Mouse (Mus musculus) hindbrain, embryonic 13.5 days (tissue): ENCODE results near the gene Mtr. TPM values are rescaled to one million over a fixed set of nuclear protein-coding genes. Genes with fewer than 3 reads are reported as not detected.

Source experiments
- ATAC-seq: fragments of 200-750 bp; cut with Nextera tagmentation; 2 replicates; pipeline ENCODE4 v1.8.0; 2017; ENCODE audit warnings: moderate TSS enrichment; ENCODE audit not compliant: low FRiP score
- H3K27ac ChIP-seq: fragments of 300-500 bp; sonication (generic); 2 replicates; pipeline ENCODE4 v1.5.1; 2015; ENCODE audit warnings: inconsistent platforms, mild to moderate bottlenecking, moderate library complexity
- H3K27me3 ChIP-seq: fragments of 300-500 bp; sonication (generic); 2 replicates; pipeline ENCODE4 v1.6.1; 2015; ENCODE audit warnings: mild to moderate bottlenecking, inconsistent platforms
- H3K36me3 ChIP-seq: fragments of 300-500 bp; sonication (generic); 2 replicates; pipeline ENCODE4 v1.6.1; 2015; ENCODE audit warnings: mild to moderate bottlenecking, inconsistent platforms
- H3K4me1 ChIP-seq: fragments of 300-500 bp; sonication (generic); replicated peaks from 2 replicates; pipeline ENCODE4 v1.6.1; 2015; ENCODE audit warnings: inconsistent platforms
- H3K4me2 ChIP-seq: fragments of 300-500 bp; sonication (generic); 2 replicates; pipeline ENCODE4 v1.6.1; 2015; ENCODE audit warnings: inconsistent platforms, mild to moderate bottlenecking, moderate library complexity
- H3K4me3 ChIP-seq: fragments of 300-500 bp; sonication (generic); 2 replicates; pipeline ENCODE4 v1.5.1; 2015; ENCODE audit warnings: mild to moderate bottlenecking, inconsistent platforms
- H3K9ac ChIP-seq: fragments of 300-500 bp; sonication (generic); 2 replicates; pipeline ENCODE4 v1.6.1; 2015; ENCODE audit warnings: mild to moderate bottlenecking, inconsistent platforms
- H3K9me3 ChIP-seq: fragments of 300-500 bp; sonication (generic); 2 replicates; pipeline ENCODE4 v1.6.1; 2016; ENCODE audit warnings: inconsistent platforms
- WGBS: fragments of 180-500 bp; shearing (Covaris S2); methylation state at CpG from one replicate; pipeline ENCODE4 v1.1.7; 2015; 5-methylcytosine and 5-hydroxymethylcytosine counted together
- polyA plus RNA-seq: library from polyadenylated mRNA; unstranded; fragments of >200 nt; fragmentation: Nextera tagmentation; extraction: Ambion mirVana; gene quantifications from 2 replicates; pipeline ENCODE4 v1.2.1, GENCODE M21; 2015

Mtr gene
- 5.0 and 5.5 TPM in 2 replicates for polyA plus RNA-seq

GRCm38 (mm10) chr13:12257391-12258380 is at the start of gene Mtr:
Gene Mtr, minus strand, starts transcription at chr13:12258113.
- Histone ChIP-seq H3K4me1 (peaks cover 20% of the 10 kb centered on the region), H3K4me3 (peak within 1 kb of the TSS; percentile 71), H3K9me3 (no peaks in the 10 kb centered on the region), H3K27me3 (no peaks in the 10 kb centered on the region), H3K9ac (peak within 1 kb of the TSS; percentile 78), H3K27ac (peak within 1 kb of the TSS; percentile 84), H3K4me2 (peak within 1 kb of the TSS; percentile 73), H3K36me3 (no peaks in the 10 kb centered on the region)
- under 1% methylated on average over 69 of the region's 69 CpGs for WGBS
- ATAC-seq = peak; percentile 100

GRCm38 (mm10) chr13:12307286-12307685 is 49.4 kb upstream of the Mtr start:
- no peak for ATAC-seq
- no peak overlapping the region for H3K4me2 ChIP-seq
- no peaks in the 10 kb centered on the region for H3K27me3 ChIP-seq
- H3K27ac ChIP-seq = no peak overlapping the region
- 84% methylated on average over 4 of the region's 4 CpGs for WGBS
- H3K4me3 ChIP-seq = no peak overlapping the region
- H3K36me3 ChIP-seq = no peaks in the 10 kb centered on the region
- H3K4me1 ChIP-seq = no peaks in the 10 kb centered on the region
- no peak overlapping the region for H3K9ac ChIP-seq
- no peaks in the 10 kb centered on the region for H3K9me3 ChIP-seq

DNA sequence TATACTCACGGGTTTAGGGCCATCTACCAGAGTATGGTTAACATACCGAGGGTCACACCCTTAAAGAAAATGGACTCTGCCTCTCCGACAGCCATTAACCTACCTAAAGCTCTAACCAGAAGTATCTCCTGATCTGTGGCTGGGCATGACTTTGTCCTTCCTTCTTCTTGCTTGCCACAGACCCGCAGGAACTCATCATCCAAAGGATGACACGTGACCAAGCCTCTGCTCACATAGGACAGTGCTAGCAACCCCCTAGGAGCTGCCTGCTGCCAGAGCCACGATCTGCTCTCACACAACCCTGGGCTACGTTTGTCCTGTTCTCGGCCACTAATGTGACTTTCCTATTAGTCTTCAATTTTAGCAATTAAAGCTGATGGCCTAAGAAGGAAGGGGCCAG is 47.6 kb upstream of the Mtr start:
- no peak overlapping the region for H3K4me2 ChIP-seq
- H3K9ac ChIP-seq = no peak overlapping the region
- H3K27me3 ChIP-seq = no peaks in the 10 kb centered on the region
- ATAC-seq = no peak
- no peak overlapping the region for H3K27ac ChIP-seq
- H3K4me1 ChIP-seq = no peaks in the 10 kb centered on the region
- 92% methylated on average over 8 of the region's 8 CpGs for WGBS
- H3K36me3 ChIP-seq = no peaks in the 10 kb centered on the region
- no peaks in the 10 kb centered on the region for H3K9me3 ChIP-seq
- no peak overlapping the region for H3K4me3 ChIP-seq

DNA sequence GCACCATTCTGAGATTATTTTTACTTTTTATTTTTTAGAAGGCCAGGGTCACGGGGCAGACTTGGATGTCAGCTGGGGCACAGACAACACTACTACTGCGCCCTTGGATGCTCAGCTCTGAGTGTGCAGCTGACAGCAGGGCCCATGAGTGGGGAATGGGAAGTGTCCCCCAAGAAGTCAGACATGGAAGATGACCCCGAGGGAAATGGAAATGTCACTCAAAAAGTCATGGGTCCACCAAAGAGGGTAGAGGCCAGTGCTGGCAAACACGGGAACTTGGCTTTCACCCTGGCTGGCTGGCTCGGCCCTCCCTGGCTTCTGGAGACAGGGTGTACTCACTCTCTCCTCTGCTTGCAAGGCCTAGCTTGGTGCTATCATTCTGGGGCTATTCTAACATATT is 47.1 kb upstream of the Mtr start:
- H3K4me3 ChIP-seq = no peak overlapping the region
- 90% methylated on average over 5 of the region's 5 CpGs for WGBS
- H3K4me1 ChIP-seq = no peaks in the 10 kb centered on the region
- H3K27me3 ChIP-seq = no peaks in the 10 kb centered on the region
- no peaks in the 10 kb centered on the region for H3K9me3 ChIP-seq
- H3K9ac ChIP-seq = no peak overlapping the region
- H3K4me2 ChIP-seq = no peak overlapping the region
- H3K27ac ChIP-seq = no peak overlapping the region
- no peaks in the 10 kb centered on the region for H3K36me3 ChIP-seq
- no peak for ATAC-seq

DNA sequence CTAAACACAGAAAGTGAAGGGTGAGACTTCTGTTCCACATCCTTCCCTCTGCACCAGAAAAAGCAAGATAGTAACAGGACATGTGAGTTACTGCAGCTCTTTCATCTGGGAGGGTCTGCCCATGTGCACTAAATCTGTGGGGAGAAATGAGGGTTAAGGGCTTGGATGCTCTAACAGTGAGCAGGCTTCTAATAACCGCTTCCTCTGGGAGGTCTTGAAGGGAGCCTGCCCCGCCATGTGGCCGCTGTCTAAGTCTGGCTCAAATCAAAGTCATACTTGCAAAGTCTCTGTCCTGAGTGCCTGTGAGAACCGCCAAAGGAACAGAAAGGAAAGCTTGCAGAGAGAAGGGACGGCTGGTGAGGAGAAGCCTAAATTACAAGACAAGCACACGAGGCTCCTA is 39.9 kb upstream of the Mtr start:
- ATAC-seq = no peak
- H3K27me3 ChIP-seq = no peaks in the 10 kb centered on the region

DNA sequence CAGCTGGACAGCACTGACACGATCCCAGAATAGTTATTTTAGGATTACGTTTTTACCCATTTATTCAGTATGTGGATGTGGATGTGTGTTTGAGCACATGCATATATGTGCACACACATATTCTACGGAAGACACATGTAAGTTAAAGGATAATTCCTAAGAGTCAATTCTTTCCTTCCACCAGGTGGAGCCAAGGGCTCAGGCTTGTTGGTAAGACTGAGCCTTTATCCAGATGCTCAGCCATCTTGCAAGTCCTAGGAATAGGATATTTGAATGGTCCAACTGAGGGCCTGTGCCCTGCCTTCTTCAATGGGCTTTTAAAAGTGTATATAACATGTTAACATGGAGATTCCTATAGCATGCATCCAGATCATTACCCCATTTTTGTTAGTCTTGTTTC is 38.8 kb upstream of the Mtr start:
- Histone ChIP-seq H3K4me3 (no peak overlapping the region), H3K9ac (no peak overlapping the region), H3K9me3 (no peaks in the 10 kb centered on the region), H3K27ac (no peak overlapping the region), H3K27me3 (no peaks in the 10 kb centered on the region), H3K4me2 (no peak overlapping the region), H3K4me1 (no peaks in the 10 kb centered on the region), H3K36me3 (no peaks in the 10 kb centered on the region)
- no peak for ATAC-seq
- WGBS = 91% methylated on average over 3 of the region's 3 CpGs

More for the DNA sequence above, 39.9 kb upstream of the Mtr start:
- H3K4me1 ChIP-seq = no peaks in the 10 kb centered on the region
- no peaks in the 10 kb centered on the region for H3K36me3 ChIP-seq
- no peak overlapping the region for H3K4me2 ChIP-seq
- no peaks in the 10 kb centered on the region for H3K9me3 ChIP-seq
- H3K27ac ChIP-seq = no peak overlapping the region
- H3K4me3 ChIP-seq = no peak overlapping the region
- H3K9ac ChIP-seq = no peak overlapping the region
- WGBS = 92% methylated on average over 6 of the region's 6 CpGs

DNA sequence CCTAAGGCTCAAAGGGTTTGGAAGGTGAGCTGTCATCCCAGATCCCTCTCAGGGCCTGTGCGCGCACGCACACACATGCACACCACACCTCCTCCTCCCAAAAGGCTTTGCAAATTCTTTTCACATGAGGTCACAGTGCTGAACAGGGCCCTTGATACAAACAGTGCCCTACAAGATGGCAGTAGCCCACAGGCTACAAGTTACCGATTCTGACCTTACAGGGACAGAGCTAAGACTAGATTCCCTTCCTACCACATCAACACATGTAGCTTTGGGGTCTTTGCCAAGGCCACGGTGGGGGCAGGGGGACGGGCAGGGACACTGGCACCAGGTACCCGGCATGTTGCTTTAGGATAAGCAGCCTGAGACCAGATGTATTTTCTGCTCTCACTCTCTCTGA is 35.9 kb upstream of the Mtr start:
- Histone ChIP-seq H3K9ac (no peak overlapping the region), H3K27ac (no peak overlapping the region), H3K9me3 (no peaks in the 10 kb centered on the region), H3K36me3 (no peaks in the 10 kb centered on the region), H3K4me3 (no peak overlapping the region), H3K4me1 (no peaks in the 10 kb centered on the region), H3K27me3 (no peaks in the 10 kb centered on the region), H3K4me2 (no peak overlapping the region)
- ATAC-seq = no peak
- 92% methylated on average over 7 of the region's 7 CpGs for WGBS

GRCm38 (mm10) chr13:12290700-12291099 is 32.8 kb upstream of the Mtr start:
- H3K36me3 ChIP-seq = no peaks in the 10 kb centered on the region
- no peak overlapping the region for H3K9ac ChIP-seq
- no peak overlapping the region for H3K27ac ChIP-seq
- WGBS = 90% methylated on average over 7 of the region's 7 CpGs
- H3K9me3 ChIP-seq = no peaks in the 10 kb centered on the region
- no peak overlapping the region for H3K4me2 ChIP-seq
- no peak overlapping the region for H3K4me3 ChIP-seq
- ATAC-seq = no peak
- no peaks in the 10 kb centered on the region for H3K27me3 ChIP-seq
- H3K4me1 ChIP-seq = no peaks in the 10 kb centered on the region

DNA sequence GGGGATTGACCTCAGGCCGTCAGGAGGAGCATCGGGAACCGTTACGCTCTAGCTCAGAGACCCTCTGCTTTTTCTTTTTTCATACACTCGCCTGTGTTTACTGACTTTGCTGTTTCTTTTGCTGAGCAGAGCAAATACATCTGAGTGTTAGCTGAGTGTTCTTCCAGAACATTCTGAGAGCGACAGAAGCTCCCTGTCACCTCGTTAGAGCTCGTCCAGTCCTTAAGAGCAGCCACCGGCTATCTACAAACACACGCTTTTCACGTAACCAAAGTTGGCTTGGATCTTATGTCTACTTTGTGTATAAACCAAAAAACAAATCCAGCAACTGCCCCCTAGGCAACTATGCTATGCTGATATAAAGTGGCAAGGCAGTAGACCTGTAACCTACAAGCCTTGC is 26.6 kb upstream of the Mtr start:
- no peak overlapping the region for H3K4me2 ChIP-seq
- H3K27ac ChIP-seq = no peak overlapping the region
- H3K9ac ChIP-seq = no peak overlapping the region
- no peaks in the 10 kb centered on the region for H3K9me3 ChIP-seq
- H3K4me1 ChIP-seq = no peaks in the 10 kb centered on the region
- no peak overlapping the region for H3K4me3 ChIP-seq
- WGBS = 89% methylated on average over 11 of the region's 11 CpGs
- no peaks in the 10 kb centered on the region for H3K27me3 ChIP-seq
- ATAC-seq = no peak
- H3K36me3 ChIP-seq = no peaks in the 10 kb centered on the region

- ATAC-seq = no peak
- Histone ChIP-seq H3K4me2 (no peak overlapping the region), H3K9me3 (no peaks in the 10 kb centered on the region), H3K27me3 (no peaks in the 10 kb centered on the region), H3K36me3 (no peaks in the 10 kb centered on the region), H3K27ac (no peak overlapping the region), H3K9ac (no peak overlapping the region), H3K4me1 (no peaks in the 10 kb centered on the region), H3K4me3 (no peak overlapping the region)
- WGBS = 89% methylated on average over 3 of the region's 3 CpGs
These were observed 25.9 kb upstream of the Mtr start for GRCm38 (mm10) chr13:12283826-12284225.

- H3K4me2 ChIP-seq = no peak overlapping the region
These were observed 16.8 kb upstream of the Mtr start for GRCm38 (mm10) chr13:12274721-12275120.

GRCm38 (mm10) chr13:12274220-12274619 is 16.3 kb upstream of the Mtr start:
- H3K4me2 ChIP-seq = no peak overlapping the region
- H3K4me3 ChIP-seq = no peak overlapping the region
- WGBS = 86% methylated on average over 4 of the region's 4 CpGs
- no peaks in the 10 kb centered on the region for H3K9me3 ChIP-seq
- no peak for ATAC-seq
- no peaks in the 10 kb centered on the region for H3K4me1 ChIP-seq
- no peaks in the 10 kb centered on the region for H3K36me3 ChIP-seq
- no peaks in the 10 kb centered on the region for H3K27me3 ChIP-seq
- no peak overlapping the region for H3K9ac ChIP-seq
- H3K27ac ChIP-seq = no peak overlapping the region

More at GRCm38 (mm10) chr13:12274721-12275120, 16.8 kb upstream of the Mtr start:
- no peak overlapping the region for H3K9ac ChIP-seq
- H3K4me1 ChIP-seq = no peaks in the 10 kb centered on the region
- no peaks in the 10 kb centered on the region for H3K27me3 ChIP-seq
- WGBS = 78% methylated on average over 6 of the region's 6 CpGs
- H3K4me3 ChIP-seq = no peak overlapping the region
- no peaks in the 10 kb centered on the region for H3K36me3 ChIP-seq
- no peak overlapping the region for H3K27ac ChIP-seq
- ATAC-seq = no peak
- H3K9me3 ChIP-seq = no peaks in the 10 kb centered on the region

GRCm38 (mm10) chr13:12272953-12273352 is 15.0 kb upstream of the Mtr start:
- no peaks in the 10 kb centered on the region for H3K9me3 ChIP-seq
- WGBS = 52% methylated on average over 3 of the region's 3 CpGs
- no peak overlapping the region for H3K4me2 ChIP-seq
- H3K4me1 ChIP-seq = no peaks in the 10 kb centered on the region
- no peak overlapping the region for H3K9ac ChIP-seq
- H3K27ac ChIP-seq = no peak overlapping the region
- no peak for ATAC-seq
- no peaks in the 10 kb centered on the region for H3K27me3 ChIP-seq
- H3K4me3 ChIP-seq = no peak overlapping the region
- H3K36me3 ChIP-seq = no peaks in the 10 kb centered on the region
